Mouse (Mus musculus) stomach, postnatal 0 days (tissue): ENCODE measurements at regions not wholly inside any gene's neighbourhood (a gene's known extent, or its start where the extent isn't known, plus 50 kb on each side); places are given as distances from the start of the nearest gene placed in this dataset.

Experiments used
- ATAC-seq: fragments of 200-750 bp; cut with Nextera tagmentation; 2 replicates; pipeline ENCODE4 v1.8.0; 2017; ENCODE audit not compliant: low FRiP score, low TSS enrichment
- DNase-seq: peaks from one replicate; pipeline ENCODE4 v3.0.0-alpha.2; 2016; ENCODE audit warnings: low spot score
- H3K27ac ChIP-seq: fragments of 300-500 bp; sonication (generic); replicated peaks from 2 replicates; pipeline ENCODE4 v1.5.1; 2014; ENCODE audit warnings: mild to moderate bottlenecking, control low read depth
- H3K27me3 ChIP-seq: fragments of 300-500 bp; sonication (generic); 2 replicates; pipeline ENCODE4 v1.6.1; 2014; ENCODE audit warnings: low read length; ENCODE audit not compliant: control insufficient read depth, insufficient read depth
- H3K36me3 ChIP-seq: fragments of 300-500 bp; sonication (generic); 2 replicates; pipeline ENCODE4 v1.6.1; 2014; ENCODE audit warnings: low read length, mixed read lengths; ENCODE audit not compliant: control insufficient read depth, insufficient read depth
- H3K4me1 ChIP-seq: fragments of 300-500 bp; sonication (generic); replicated peaks from 2 replicates; pipeline ENCODE4 v1.6.1; 2014; ENCODE audit warnings: antibody characterized with exemption; ENCODE audit not compliant: control insufficient read depth, insufficient read depth
- H3K4me2 ChIP-seq: fragments of 300-500 bp; sonication (generic); replicated peaks from 2 replicates; pipeline ENCODE4 v1.6.1; 2014; ENCODE audit warnings: low read depth, mild to moderate bottlenecking, control low read depth, moderate library complexity
- H3K4me3 ChIP-seq: fragments of 300-500 bp; sonication (generic); 2 replicates; pipeline ENCODE4 v1.5.1; 2014; ENCODE audit warnings: low read depth, low read length, control low read depth
- H3K9ac ChIP-seq: fragments of 300-500 bp; sonication (generic); 2 replicates; pipeline ENCODE4 v1.6.1; 2014; ENCODE audit warnings: mild to moderate bottlenecking, low read length, control low read depth, mixed read lengths
- H3K9me3 ChIP-seq: fragments of 300-500 bp; sonication (generic); 2 replicates; pipeline ENCODE4 v1.6.1; 2016; ENCODE audit warnings: low read length; ENCODE audit not compliant: control insufficient read depth
- CTCF ChIP-seq: IDR thresholded peaks from 2 replicates; pipeline ENCODE4 v1.5.1; 2016; ENCODE audit warnings: antibody characterized with exemption, low read depth, mild to moderate bottlenecking, moderate library complexity
- EP300 ChIP-seq: optimal IDR thresholded peaks from 2 replicates; pipeline ENCODE3; 2016; ENCODE audit warnings: antibody characterized with exemption
- WGBS: fragments of 180-500 bp; shearing (Covaris S2); extraction: QIAGEN DNeasy Blood & Tissue Kit; methylation state at CpG from one replicate; pipeline ENCODE4 v1.1.7; 2014; 5-methylcytosine and 5-hydroxymethylcytosine counted together

DNA sequence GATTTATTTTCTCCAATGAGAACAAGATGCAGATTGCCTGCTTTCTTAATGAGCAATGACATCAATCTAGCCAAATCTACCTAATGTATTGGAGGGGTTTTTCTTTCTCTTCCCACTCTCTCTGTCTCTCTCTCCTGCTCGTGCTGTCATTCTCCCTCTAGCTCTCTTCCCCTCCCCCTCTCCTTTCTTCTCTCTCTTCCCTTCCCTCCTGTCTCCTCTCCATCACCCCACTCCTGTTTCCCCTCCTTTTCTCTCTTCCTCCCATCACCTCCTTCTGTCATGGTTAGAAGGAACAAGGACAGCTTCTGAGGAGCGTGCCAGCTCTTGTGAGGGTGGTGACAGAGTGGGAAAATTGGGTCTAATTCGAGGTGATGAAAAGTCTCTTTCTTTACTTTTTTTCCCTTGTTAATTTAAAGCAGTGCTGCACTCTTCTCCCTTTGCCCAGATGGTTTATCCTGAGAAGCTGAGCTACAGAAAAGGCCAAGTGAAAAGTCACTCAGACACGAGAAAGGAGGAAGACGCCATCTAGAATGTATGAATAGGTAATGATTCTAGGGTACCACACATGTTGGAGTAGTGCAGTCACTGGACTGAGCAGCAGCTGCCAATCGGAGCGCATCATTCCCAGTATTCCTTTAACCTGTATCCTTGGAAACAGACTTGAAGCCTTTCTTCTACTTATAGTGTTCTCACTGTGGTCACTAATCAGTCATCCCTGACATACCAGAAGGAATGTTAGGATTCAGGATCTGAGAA, 163.2 kb upstream of the Fam92a start:
- H3K27ac ChIP-seq: no peak overlapping the region
- no peak overlapping the region for H3K4me2 ChIP-seq
- ATAC-seq (no peak), DNase-seq (no peak)
- H3K27me3 ChIP-seq: no peaks in the 10 kb centered on the region
- H3K9ac ChIP-seq: no peak overlapping the region
- WGBS: 81% methylated on average over 7 of the region's 7 CpGs
- no peaks in the 10 kb centered on the region for H3K36me3 ChIP-seq
- no peaks in the 10 kb centered on the region for H3K9me3 ChIP-seq
- H3K4me1 ChIP-seq: no peaks in the 10 kb centered on the region
- TF ChIP-seq EP300 (no peak), CTCF (no peak)
- no peak overlapping the region for H3K4me3 ChIP-seq

DNA sequence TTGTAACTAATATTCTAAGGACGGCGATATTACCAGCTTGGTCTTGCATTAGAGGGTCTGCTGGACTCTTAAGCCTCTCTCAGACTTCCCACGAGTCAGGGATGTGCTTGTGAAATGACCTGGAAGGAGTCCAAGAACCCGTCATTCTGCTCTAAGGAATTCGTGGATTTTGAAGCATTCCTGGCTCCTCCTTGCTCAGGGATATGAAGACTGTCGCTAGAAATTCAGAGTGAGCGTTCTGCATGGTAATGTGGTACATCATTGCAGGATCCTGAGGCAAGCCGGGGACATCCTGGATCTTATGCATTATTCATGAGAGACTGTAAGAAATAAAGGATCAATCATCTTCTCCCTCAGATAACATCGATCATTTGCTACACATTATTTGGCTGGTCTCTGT, 162.6 kb upstream of the Fam92a start:
- Histone ChIP-seq H3K9ac (no peak overlapping the region), H3K4me2 (no peak overlapping the region), H3K36me3 (no peaks in the 10 kb centered on the region), H3K4me3 (no peak overlapping the region), H3K27ac (no peak overlapping the region), H3K9me3 (no peaks in the 10 kb centered on the region), H3K27me3 (no peaks in the 10 kb centered on the region), H3K4me1 (no peaks in the 10 kb centered on the region)
- TF ChIP-seq EP300 (no peak), CTCF (no peak)
- ATAC-seq (no peak), DNase-seq (no peak)
- WGBS: 57% methylated on average over 9 of the region's 9 CpGs

DNA sequence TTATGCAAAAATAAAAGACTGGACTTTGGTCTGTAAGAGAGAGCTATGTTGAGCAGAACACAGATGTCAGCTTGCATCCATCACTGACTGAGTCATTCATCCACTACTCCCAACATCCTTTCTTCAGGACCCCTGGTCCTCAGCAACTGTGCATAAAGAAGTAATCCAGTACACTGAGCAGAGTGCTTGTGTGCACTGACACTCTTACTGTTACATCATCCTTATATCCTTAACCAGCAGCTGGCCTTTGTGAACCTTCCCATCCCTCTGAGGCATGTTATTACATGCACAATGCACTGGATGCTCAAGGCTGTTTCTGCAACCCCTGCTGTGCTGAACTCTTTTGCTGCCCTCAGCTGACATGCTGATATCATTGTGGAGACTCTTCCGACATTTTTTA, 144.2 kb upstream of the Fam92a start:
- Histone ChIP-seq H3K27ac (no peak overlapping the region), H3K9ac (no peak overlapping the region), H3K27me3 (no peaks in the 10 kb centered on the region), H3K4me2 (no peak overlapping the region), H3K4me3 (no peak overlapping the region), H3K9me3 (no peaks in the 10 kb centered on the region), H3K36me3 (no peaks in the 10 kb centered on the region), H3K4me1 (no peaks in the 10 kb centered on the region)
- DNase-seq (no peak), ATAC-seq (no peak)
- WGBS: 80% methylated on average over 1 of the region's 1 CpGs
- no peak for TF ChIP-seq EP300
- TF ChIP-seq CTCF: no peak

DNA sequence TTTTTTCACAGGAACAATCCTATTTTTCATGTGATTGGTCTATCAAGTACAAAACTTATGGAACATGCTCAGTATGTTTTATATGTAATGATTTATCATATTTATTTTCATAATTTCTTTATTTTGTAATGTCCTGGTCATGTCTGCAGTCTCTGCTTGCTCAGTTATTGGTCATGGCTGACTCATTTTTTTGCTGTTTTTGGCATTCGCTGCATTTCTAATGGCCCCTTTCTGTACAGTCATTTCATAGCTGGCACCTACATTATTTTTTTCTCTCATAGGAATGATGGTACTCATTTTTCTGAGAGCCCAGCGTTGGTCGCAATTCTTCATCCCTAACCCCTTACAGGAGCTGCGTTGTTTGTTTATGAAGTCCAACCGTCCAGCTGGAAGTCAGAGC, 136.5 kb upstream of the Fam92a start:
- Histone ChIP-seq H3K9ac (no peak overlapping the region), H3K4me3 (no peak overlapping the region), H3K27ac (no peak overlapping the region), H3K4me1 (no peaks in the 10 kb centered on the region), H3K9me3 (no peaks in the 10 kb centered on the region), H3K4me2 (no peak overlapping the region), H3K36me3 (no peaks in the 10 kb centered on the region), H3K27me3 (no peaks in the 10 kb centered on the region)
- DNase-seq (no peak), ATAC-seq (no peak)
- TF ChIP-seq EP300 (no peak), CTCF (no peak)
- 69% methylated on average over 5 of the region's 5 CpGs for WGBS

DNA sequence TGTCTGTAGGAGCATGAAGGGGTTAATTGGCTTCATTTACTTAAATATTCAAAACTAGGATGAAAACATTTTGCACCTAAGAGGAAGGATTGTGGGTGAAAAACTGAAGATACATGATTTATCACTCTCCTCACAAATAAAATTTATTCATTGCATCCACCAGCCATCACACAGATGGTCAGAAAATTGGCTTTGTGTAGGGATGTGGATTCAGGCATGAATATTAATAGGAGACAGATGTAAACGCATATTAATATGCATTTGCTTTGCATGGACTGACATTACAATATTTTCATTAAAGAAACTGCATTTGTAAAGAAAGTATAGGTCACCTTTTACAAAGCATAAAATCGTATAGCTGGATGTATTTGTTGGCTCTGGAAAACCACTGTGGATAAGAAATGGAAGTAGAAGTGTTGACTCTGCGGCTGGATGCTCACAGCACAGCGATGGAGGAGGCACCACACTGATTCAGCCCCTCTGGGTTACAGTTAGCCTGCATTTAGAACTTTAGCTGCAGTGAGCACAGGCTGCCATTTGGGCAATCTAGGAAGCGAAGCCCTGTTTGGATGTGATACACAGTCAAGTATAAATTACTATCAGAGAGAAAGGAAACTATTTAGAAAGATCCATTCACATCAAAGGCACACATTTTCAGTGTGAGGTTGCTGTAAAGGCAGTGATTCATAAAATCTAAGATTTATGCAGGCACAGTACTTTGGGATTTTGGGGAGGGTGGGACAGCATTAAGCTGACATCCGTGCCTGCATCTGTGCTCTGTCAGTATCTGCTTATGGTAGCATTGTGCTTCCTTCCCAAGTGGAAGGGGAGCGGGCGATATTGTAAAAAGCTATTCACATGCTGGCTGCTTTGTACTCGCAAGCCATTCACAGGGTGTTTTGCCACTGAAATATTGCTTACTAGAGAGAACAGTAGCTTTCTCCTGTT, 135.1 kb upstream of the Fam92a start:
- 72% methylated on average over 9 of the region's 9 CpGs for WGBS
- no peak for TF ChIP-seq EP300
- no peak for TF ChIP-seq CTCF
- Histone ChIP-seq H3K27me3 (no peaks in the 10 kb centered on the region), H3K9me3 (no peaks in the 10 kb centered on the region), H3K4me3 (no peak overlapping the region), H3K27ac (no peak overlapping the region), H3K4me2 (no peak overlapping the region), H3K36me3 (no peaks in the 10 kb centered on the region), H3K9ac (no peak overlapping the region), H3K4me1 (no peaks in the 10 kb centered on the region)
- ATAC-seq: no peak
- no peak for DNase-seq
